Mouse (Mus musculus) MEL (cell line): ENCODE results near the gene Myo18b. TPM values are rescaled to one million over a fixed set of nuclear protein-coding genes. Genes with fewer than 3 reads are reported as not detected.

Experiments used
- DNase-seq: peaks from one replicate; pipeline ENCODE4 v3.0.0; 2011; ENCODE audit warnings: low read depth, low spot score
- H3K27ac ChIP-seq: 2 replicates; pipeline ENCODE4 v1.5.1; 2012; ENCODE audit warnings: low read depth, mild to moderate bottlenecking, control low read depth, low read length, moderate library complexity; ENCODE audit not compliant: control insufficient read depth
- H3K27me3 ChIP-seq, 2 experiments: fragments of 150-350 bp in 1 of 2; sonication (generic) in 1 of 2; 2 replicates each; pipeline ENCODE4 v1.6.1; 2012; ENCODE audit warnings: low read length in 2 of 2, mild to moderate bottlenecking in 2 of 2, improper control_type of control experiment in 1 of 2, moderate library complexity in 1 of 2; ENCODE audit not compliant: insufficient read depth in 2 of 2, control insufficient read depth in 1 of 2
- H3K36me3 ChIP-seq, 2 experiments: 2 replicates each; pipeline ENCODE4 v1.6.1; 2012 to 2014; ENCODE audit warnings: low read length in 2 of 2, improper control_type of control experiment in 1 of 2, inconsistent platforms in 1 of 2, mild to moderate bottlenecking in 1 of 2; ENCODE audit not compliant: insufficient read depth in 2 of 2, control insufficient read depth in 1 of 2
- H3K4me1 ChIP-seq, 2 experiments: fragments of 150-350 bp in 1 of 2; sonication (generic) in 1 of 2; 2 replicates each; pipeline ENCODE4 v1.6.1; 2012; ENCODE audit warnings: low read length in 2 of 2, improper control_type of control experiment in 1 of 2, mild to moderate bottlenecking in 1 of 2; ENCODE audit not compliant: insufficient read depth in 2 of 2, control insufficient read depth in 1 of 2
- H3K4me3 ChIP-seq, 2 experiments: fragments of 150-350 bp in 1 of 2; sonication (generic) in 1 of 2; 2 replicates each; pipeline ENCODE4 v1.5.1; 2012; ENCODE audit warnings: low read depth in 2 of 2, low read length in 2 of 2, mild to moderate bottlenecking in 2 of 2, moderate library complexity in 2 of 2, control low read depth in 1 of 2, improper control_type of control experiment in 1 of 2; ENCODE audit not compliant: control insufficient read depth in 1 of 2, insufficient read depth in 1 of 2
- H3K79me2 ChIP-seq: 2 replicates; pipeline ENCODE4 v1.6.1; 2012; ENCODE audit warnings: mild to moderate bottlenecking, low read length, moderate library complexity; ENCODE audit not compliant: control insufficient read depth, poor library complexity, insufficient read depth
- H3K9ac ChIP-seq: 2 replicates; pipeline ENCODE4 v1.6.1; 2012; ENCODE audit warnings: low read depth, mild to moderate bottlenecking, control low read depth, low read length, moderate library complexity; ENCODE audit not compliant: control insufficient read depth, poor library complexity, severe bottlenecking
- H3K9me3 ChIP-seq: fragments of 150-350 bp; sonication (generic); replicated peaks from 2 replicates; pipeline ENCODE4 v1.6.1; 2012; ENCODE audit warnings: mild to moderate bottlenecking, low read length, improper control_type of control experiment, moderate library complexity; ENCODE audit not compliant: insufficient read depth
- BHLHE40 ChIP-seq: IDR thresholded peaks from 2 replicates; pipeline ENCODE4 v1.6.1; 2012; ENCODE audit warnings: low read depth, mild to moderate bottlenecking, inconsistent platforms, low read length, improper control_type of control experiment, borderline replicate concordance
- CHD1 ChIP-seq: IDR thresholded peaks from 2 replicates; pipeline ENCODE4 v1.6.1; 2012; ENCODE audit warnings: low read depth, mild to moderate bottlenecking, inconsistent platforms, low read length, improper control_type of control experiment
- CHD2 ChIP-seq: IDR thresholded peaks from 2 replicates; pipeline ENCODE4 v1.6.1; 2011; ENCODE audit warnings: low read length, improper control_type of control experiment
- CTCF ChIP-seq, 3 experiments: IDR thresholded peaks in 2 of 3; conservative IDR thresholded peaks in 1 of 3; 2 replicates each; pipeline ENCODE4 v1.5.1; 2011 to 2012; ENCODE audit warnings: low read length in 3 of 3, low read depth in 2 of 3, mild to moderate bottlenecking in 2 of 3, improper control_type of control experiment in 1 of 3, inconsistent platforms in 1 of 3, mixed read lengths in 1 of 3, moderate library complexity in 1 of 3; ENCODE audit not compliant: control insufficient read depth in 1 of 3, insufficient read depth in 1 of 3, poor library complexity in 1 of 3, severe bottlenecking in 1 of 3
- E2F4 ChIP-seq: IDR thresholded peaks from 2 replicates; pipeline ENCODE4 v1.6.1; 2011; ENCODE audit warnings: low read depth, low read length, improper control_type of control experiment, borderline replicate concordance
- ELF1 ChIP-seq: IDR thresholded peaks from 2 replicates; pipeline ENCODE4 v1.6.1; 2014; ENCODE audit warnings: low read depth, mild to moderate bottlenecking, inconsistent platforms, low read length, improper control_type of control experiment, moderate library complexity
- EP300 ChIP-seq, 2 experiments: IDR thresholded peaks; 2 replicates each; pipeline ENCODE4 v1.6.1; 2011; ENCODE audit warnings: improper control_type of control experiment in 2 of 2, low read length in 2 of 2, low read depth in 1 of 2, mild to moderate bottlenecking in 1 of 2
- ETS1 ChIP-seq: IDR thresholded peaks from 2 replicates; pipeline ENCODE4 v1.6.1; 2012; ENCODE audit warnings: low read depth, mild to moderate bottlenecking, inconsistent platforms, low read length, improper control_type of control experiment, moderate library complexity
- GATA1 ChIP-seq: IDR thresholded peaks from 2 replicates; pipeline ENCODE4 v1.6.1; 2011; ENCODE audit warnings: low read depth, low read length, improper control_type of control experiment
- KAT2A ChIP-seq: conservative IDR thresholded peaks from 2 replicates; pipeline ENCODE4 v1.6.1; 2012; ENCODE audit warnings: low read depth, low read length, improper control_type of control experiment, inconsistent platforms
- MEF2A ChIP-seq: IDR thresholded peaks from 2 replicates; pipeline ENCODE4 v1.6.1; 2014; ENCODE audit warnings: low read depth, mild to moderate bottlenecking, inconsistent platforms, low read length, improper control_type of control experiment; ENCODE audit not compliant: poor library complexity, insufficient replicate concordance, severe bottlenecking; ENCODE audit errors: extremely low read depth
- MXI1 ChIP-seq: IDR thresholded peaks from 2 replicates; pipeline ENCODE4 v1.6.1; 2011; ENCODE audit warnings: mild to moderate bottlenecking, low read depth, low read length, improper control_type of control experiment
- NELFE ChIP-seq: IDR thresholded peaks from 2 replicates; pipeline ENCODE4 v1.6.1; 2011; ENCODE audit warnings: low read depth, low read length, improper control_type of control experiment
- POLR2A ChIP-seq, 2 experiments: IDR thresholded peaks; 2 replicates each; pipeline ENCODE4 v1.6.1; 2011 to 2012; ENCODE audit warnings: low read length in 2 of 2, mild to moderate bottlenecking in 2 of 2, control low read depth in 1 of 2, improper control_type of control experiment in 1 of 2, low read depth in 1 of 2, moderate library complexity in 1 of 2; ENCODE audit not compliant: control insufficient read depth in 1 of 2, insufficient read depth in 1 of 2, poor library complexity in 1 of 2
- RAD21 ChIP-seq: IDR thresholded peaks from 2 replicates; pipeline ENCODE4 v1.6.1; 2011; ENCODE audit warnings: mild to moderate bottlenecking, low read depth, low read length, improper control_type of control experiment
- RCOR1 ChIP-seq: IDR thresholded peaks from 2 replicates; pipeline ENCODE4 v1.6.1; 2012; ENCODE audit warnings: low read depth, mild to moderate bottlenecking, inconsistent platforms, low read length, improper control_type of control experiment
- SIN3A ChIP-seq: IDR thresholded peaks from 2 replicates; pipeline ENCODE4 v1.6.1; 2012; ENCODE audit warnings: low read length, improper control_type of control experiment, inconsistent platforms
- SMC3 ChIP-seq: IDR thresholded peaks from 2 replicates; pipeline ENCODE4 v1.6.1; 2011; ENCODE audit warnings: low read depth, low read length, improper control_type of control experiment
- TAL1 ChIP-seq: IDR thresholded peaks from 2 replicates; pipeline ENCODE4 v1.6.1; 2012; ENCODE audit warnings: mild to moderate bottlenecking, inconsistent platforms, low read length, moderate library complexity, mixed read lengths
- TBP ChIP-seq: IDR thresholded peaks from 2 replicates; pipeline ENCODE4 v1.8.0; 2011; ENCODE audit warnings: low read depth, low read length, improper control_type of control experiment
- TCF12 ChIP-seq: IDR thresholded peaks from 2 replicates; pipeline ENCODE4 v1.6.1; 2014; ENCODE audit warnings: low read depth, mild to moderate bottlenecking, inconsistent platforms, low read length, improper control_type of control experiment, moderate library complexity
- UBTF ChIP-seq: IDR thresholded peaks from 2 replicates; pipeline ENCODE4 v1.6.1; 2012; ENCODE audit warnings: low read depth, mild to moderate bottlenecking, inconsistent platforms, low read length, improper control_type of control experiment, moderate library complexity, borderline replicate concordance; ENCODE audit not compliant: insufficient read depth
- USF1 ChIP-seq: IDR thresholded peaks from 2 replicates; pipeline ENCODE4 v1.6.1; 2014; ENCODE audit warnings: low read depth, mild to moderate bottlenecking, inconsistent platforms, low read length, improper control_type of control experiment, moderate library complexity
- USF2 ChIP-seq, 2 experiments: IDR thresholded peaks; 2 replicates each; pipeline ENCODE4 v1.6.1; 2011 to 2012; ENCODE audit warnings: improper control_type of control experiment in 2 of 2, low read length in 2 of 2, borderline replicate concordance in 1 of 2, inconsistent platforms in 1 of 2, low read depth in 1 of 2, mild to moderate bottlenecking in 1 of 2; ENCODE audit not compliant: insufficient read depth in 1 of 2
- ZMIZ1 ChIP-seq: IDR thresholded peaks from 2 replicates; pipeline ENCODE4 v1.6.1; 2012; ENCODE audit warnings: low read depth, mild to moderate bottlenecking, inconsistent platforms, low read length, improper control_type of control experiment, moderate library complexity
- polyA plus RNA-seq, 2 experiments: library from polyadenylated mRNA; stranded (reverse) in 1 of 2; unstranded in 1 of 2; fragments of >175 nt in 1 of 2; fragments of >200 nt in 1 of 2; gene quantifications; 2 replicates each; pipeline versions ENCODE4 v1.2.1 to v1.2.4; 2012; ENCODE audit warnings: low replicate concordance in 2 of 2, low read depth in 1 of 2; ENCODE audit not compliant: insufficient read length in 2 of 2, insufficient read depth in 1 of 2, missing spikeins in 1 of 2
- total RNA-seq: library from RNA; depleted of rRNA; stranded (reverse); fragments of 300-350 nt; gene quantifications from 2 replicates; pipeline ENCODE4 v1.2.3, GENCODE M21; 2012

Gene Myo18b
- total and polyA plus RNA-seq, 3 experiments, result not detected

DNA sequence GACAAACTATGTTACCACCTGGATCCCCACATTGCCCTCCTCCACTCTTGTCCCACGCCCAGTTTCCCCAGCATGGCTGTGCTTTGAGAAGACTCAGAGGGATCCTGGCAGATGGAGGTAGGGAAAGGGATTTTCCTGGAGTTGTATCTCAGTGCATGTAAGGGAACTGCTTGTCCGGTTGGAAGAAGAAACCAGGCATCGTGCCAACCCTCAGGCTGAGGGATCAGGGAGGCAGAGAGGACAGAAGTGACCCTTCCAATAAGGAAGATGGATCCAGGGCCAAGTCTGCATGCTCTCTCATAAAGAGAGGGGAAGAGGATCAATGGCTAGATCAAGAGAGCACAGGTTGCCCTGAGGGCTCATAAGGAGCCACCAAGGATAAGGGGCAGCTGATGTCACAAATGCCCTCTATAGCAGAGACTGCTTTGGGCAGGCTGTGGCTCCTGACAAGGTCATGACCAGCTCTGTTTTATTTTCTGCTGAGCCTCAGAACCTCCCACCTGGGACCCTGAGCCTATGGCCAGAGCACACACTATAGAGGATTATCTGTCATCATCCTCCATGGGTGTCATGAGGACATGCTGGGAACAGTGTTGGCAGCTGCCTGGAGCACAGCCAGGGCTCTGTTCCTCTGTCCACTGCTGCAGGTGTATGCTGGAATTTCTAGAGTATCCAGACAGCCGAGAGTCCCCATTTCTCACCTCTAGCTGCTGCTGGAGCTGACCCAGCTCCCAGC is 105.6 kb downstream of the Myo18b start:
- no peak overlapping the region for H3K9ac ChIP-seq
- H3K36me3 ChIP-seq, result no peaks in the 10 kb centered on the region
- TF ChIP-seq BHLHE40 (no peak), KAT2A (no peak), CHD2 (no peak), RCOR1 (no peak), ETS1 (no peak), CHD1 (no peak), CTCF (IDR thresholded peaks at IDR 0.05 in 2 of 3, conservative IDR thresholded peaks at IDR 0.05 in 1 of 3; ENCODE audit: control insufficient read depth in 1 of 3, insufficient read depth in 1 of 3, low read depth in 2 of 3, low read length in 3 of 3, poor library complexity in 1 of 3, severe bottlenecking in 1 of 3) (no peak), SIN3A (no peak), MEF2A (no peak), EP300 (IDR thresholded peaks at IDR 0.05; ENCODE audit: low read depth in 1 of 2, low read length in 2 of 2) (no peak), TCF12 (no peak), ELF1 (no peak), TBP (no peak), TAL1 (no peak), UBTF (no peak), E2F4 (no peak), ZMIZ1 (no peak), MXI1 (no peak)
- TF ChIP-seq, all 39 proteins: peak for 0
- no peak for DNase-seq
- Histone ChIP-seq H3K4me1 (no peaks in the 10 kb centered on the region), H3K4me3 (no peak overlapping the region), H3K79me2 (no peaks in the 10 kb centered on the region), H3K27ac (no peak overlapping the region), H3K27me3 (no peaks in the 10 kb centered on the region), H3K9me3 (no peaks in the 10 kb centered on the region)

DNA sequence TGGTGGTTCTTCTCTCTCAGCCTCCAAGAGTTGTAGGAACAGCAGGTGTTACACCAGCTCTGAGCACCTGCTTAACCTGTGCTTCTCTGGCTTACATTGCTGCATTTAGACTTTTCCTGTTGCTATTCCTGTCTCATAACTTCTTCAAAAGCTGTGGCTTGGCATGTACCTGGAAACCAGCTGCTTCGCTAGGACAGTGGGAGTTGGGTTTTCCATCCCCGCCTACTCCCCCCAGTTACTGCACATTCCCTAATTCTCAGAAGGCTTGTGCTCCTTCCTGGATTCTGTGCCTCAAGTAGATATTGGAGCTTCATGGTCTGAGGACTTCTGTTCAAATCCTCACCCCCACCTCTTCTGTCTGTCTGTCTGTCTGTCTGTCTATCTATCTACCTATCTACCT is 107.7 kb downstream of the Myo18b start:
- Histone ChIP-seq H3K27ac (no peak overlapping the region), H3K27me3 (no peaks in the 10 kb centered on the region), H3K4me1 (no peaks in the 10 kb centered on the region), H3K4me3 (no peak overlapping the region), H3K9ac (no peak overlapping the region), H3K36me3 (no peaks in the 10 kb centered on the region), H3K9me3 (no peaks in the 10 kb centered on the region), H3K79me2 (no peaks in the 10 kb centered on the region)
- TF ChIP-seq TAL1, result no peak
- TF ChIP-seq RAD21, result no peak
- no peak for TF ChIP-seq ELF1
- no peak for TF ChIP-seq SIN3A
- no peak for TF ChIP-seq USF2 (IDR thresholded peaks at IDR 0.05; ENCODE audit: borderline replicate concordance in 1 of 2, insufficient read depth in 1 of 2, low read depth in 1 of 2, low read length in 2 of 2)
- TF ChIP-seq USF1, result no peak
- no peak for TF ChIP-seq POLR2A (IDR thresholded peaks at IDR 0.05; ENCODE audit: control insufficient read depth in 1 of 2, insufficient read depth in 1 of 2, low read depth in 1 of 2, low read length in 2 of 2, poor library complexity in 1 of 2)
- no peak for TF ChIP-seq SMC3
- TF ChIP-seq RCOR1, result no peak
- no peak for TF ChIP-seq MEF2A
- no peak for TF ChIP-seq UBTF
- no peak for TF ChIP-seq GATA1
- TF ChIP-seq ETS1, result no peak
- no peak for TF ChIP-seq NELFE
- DNase-seq, result no peak
